Mouse (Mus musculus): ENCODE results near the gene Mctp2. TPM values are rescaled to one million over a fixed set of nuclear protein-coding genes. Genes with fewer than 3 reads are reported as not detected.

Mctp2 gene
- polyA plus RNA-seq, 1 experiment: 4.5 TPM

GRCm38 (mm10) chr7:72089463-72090175 is 216.8 kb downstream of the Mctp2 start:
- DNase-seq (ENCODE audit: low spot score): no peak

- DNase-seq (ENCODE audit: low spot score): no peak
These were observed 225.7 kb downstream of the Mctp2 start for GRCm38 (mm10) chr7:72080705-72081104.

- DNase-seq (ENCODE audit: low spot score): no peak
These were observed 227.5 kb downstream of the Mctp2 start for GRCm38 (mm10) chr7:72078896-72079295.

- DNase-seq (ENCODE audit: low spot score): no peak
These were observed 234.8 kb downstream of the Mctp2 start for GRCm38 (mm10) chr7:72071418-72072184.

- DNase-seq (ENCODE audit: low spot score): no peak
These were observed 238.0 kb downstream of the Mctp2 start for GRCm38 (mm10) chr7:72068454-72068853.

- DNase-seq (ENCODE audit: low spot score): no peak
These were observed 240.1 kb downstream of the Mctp2 start for GRCm38 (mm10) chr7:72066352-72066751.

- DNase-seq (ENCODE audit: low spot score): no peak
These were observed 254.6 kb downstream of the Mctp2 start for GRCm38 (mm10) chr7:72051759-72052158.

- no peak for DNase-seq (ENCODE audit: low spot score)
These were observed 258.5 kb downstream of the Mctp2 start for GRCm38 (mm10) chr7:72047588-72048585.

All from urinary bladder, adult 2 months (tissue).